Mouse (Mus musculus) thymus, postnatal 10 days (tissue): ENCODE data around the gene Adgrv1.

Experiments
- DNase-seq, 2 experiments: peaks; one replicate each; pipeline ENCODE4 v3.0.0; 2021; ENCODE audit warnings: low spot score in 2 of 2

The Adgrv1 gene

DNA sequence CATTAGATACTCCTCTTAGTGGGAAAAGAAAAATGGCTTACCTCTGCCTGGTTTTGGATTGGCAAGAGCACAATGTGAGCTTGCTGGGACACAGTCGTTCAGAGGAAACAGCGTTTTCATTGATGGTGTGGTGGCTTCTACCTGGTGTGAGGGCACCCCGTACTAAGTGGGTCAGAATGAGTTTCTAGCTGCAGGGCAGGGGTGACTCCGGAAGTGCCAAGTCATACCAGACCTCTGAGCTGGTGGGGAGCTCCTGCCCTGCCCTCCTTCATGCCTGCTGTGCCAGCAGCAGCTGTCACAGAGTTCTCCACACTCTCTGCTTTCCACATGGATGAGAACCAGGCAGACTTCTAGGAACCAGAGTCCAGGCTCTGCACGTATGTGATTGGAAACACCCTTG is 582.0 kb downstream of the Adgrv1 start:
- no peak for DNase-seq

DNA sequence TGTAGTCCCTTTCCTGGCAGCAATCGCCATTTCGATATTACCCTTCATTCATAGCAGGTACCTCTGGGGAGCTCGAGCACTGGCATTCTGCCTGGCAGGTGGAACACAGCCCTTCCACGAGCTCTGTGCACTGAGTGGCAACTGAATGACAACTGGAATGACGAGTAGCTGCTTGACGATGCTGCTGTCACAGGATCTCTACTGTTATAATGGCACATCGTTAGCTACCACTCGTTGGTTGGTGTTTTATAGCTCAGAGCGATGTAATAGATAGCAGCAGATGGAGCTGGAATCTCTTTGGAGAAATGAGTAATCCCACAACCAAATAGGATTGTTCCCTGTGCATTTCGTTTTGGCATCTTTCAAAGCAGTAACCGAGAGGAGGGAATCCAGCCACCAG is 587.6 kb downstream of the Adgrv1 start:
- no peak for DNase-seq
